Mouse (Mus musculus) heart, postnatal 0 days (tissue): ENCODE measurements around the gene Olfr1463. TPM values are rescaled to one million over a fixed set of nuclear protein-coding genes. Genes with fewer than 3 reads are reported as not detected.

Source experiments
- ATAC-seq: fragments of 200-750 bp; cut with Nextera tagmentation; 2 replicates; pipeline ENCODE4 v1.8.0; 2017; ENCODE audit warnings: low read depth, moderate number of reproducible peaks, moderate library complexity; ENCODE audit not compliant: insufficient read depth
- DNase-seq: peaks from one replicate; pipeline ENCODE4 v3.0.0-alpha.2; 2016; ENCODE audit warnings: low spot score
- H3K27ac ChIP-seq: fragments of 300-500 bp; sonication (generic); 2 replicates; pipeline ENCODE4 v1.5.1; 2014; ENCODE audit warnings: low read depth, mild to moderate bottlenecking
- H3K27me3 ChIP-seq: fragments of 300-500 bp; sonication (generic); 2 replicates; pipeline ENCODE4 v1.6.1; 2014; ENCODE audit warnings: low read length, mixed read lengths; ENCODE audit not compliant: control insufficient read depth, insufficient read depth
- H3K36me3 ChIP-seq: fragments of 300-500 bp; sonication (generic); replicated peaks from 2 replicates; pipeline ENCODE4 v1.6.1; 2014; ENCODE audit warnings: low read length, mixed read lengths; ENCODE audit not compliant: control insufficient read depth, insufficient read depth
- H3K4me1 ChIP-seq: fragments of 300-500 bp; sonication (generic); 2 replicates; pipeline ENCODE4 v1.6.1; 2014; ENCODE audit warnings: antibody characterized with exemption; ENCODE audit not compliant: control insufficient read depth, insufficient read depth
- H3K4me2 ChIP-seq: fragments of 300-500 bp; sonication (generic); 2 replicates; pipeline ENCODE4 v1.6.1; 2014; ENCODE audit warnings: low read depth, mild to moderate bottlenecking, low read length, moderate library complexity
- H3K4me3 ChIP-seq: fragments of 300-500 bp; sonication (generic); 2 replicates; pipeline ENCODE4 v1.5.1; 2014; ENCODE audit warnings: low read depth, low read length
- H3K9ac ChIP-seq: fragments of 300-500 bp; sonication (generic); replicated peaks from 2 replicates; pipeline ENCODE4 v1.6.1; 2014; ENCODE audit warnings: low read depth, low read length, mixed read lengths
- H3K9me3 ChIP-seq: fragments of 300-500 bp; sonication (generic); replicated peaks from 2 replicates; pipeline ENCODE4 v1.6.1; 2016; ENCODE audit warnings: low read length; ENCODE audit not compliant: control insufficient read depth
- CTCF ChIP-seq: IDR thresholded peaks from 2 replicates; pipeline ENCODE4 v1.5.1; 2016; ENCODE audit warnings: antibody characterized with exemption, control low read depth, low read depth
- EP300 ChIP-seq: IDR thresholded peaks from 2 replicates; pipeline ENCODE4 v1.6.1; 2016; ENCODE audit warnings: antibody characterized with exemption, low read depth
- WGBS: fragments of 180-500 bp; shearing (Covaris S2); extraction: QIAGEN DNeasy Blood & Tissue Kit; methylation state at CpG from one replicate; pipeline ENCODE4 v1.1.7; 2014; 5-methylcytosine and 5-hydroxymethylcytosine counted together
- polyA plus RNA-seq: library from polyadenylated mRNA; unstranded; fragments of >200 nt; fragmentation: Nextera tagmentation; extraction: Ambion mirVana; gene quantifications from 2 replicates; pipeline ENCODE4 v1.2.1, GENCODE M21; 2015
- total RNA-seq: library from RNA; depleted of rRNA; stranded (reverse); fragments of >200 nt; gene quantifications from 2 replicates; pipeline ENCODE4 v1.2.3, GENCODE M21; 2014; ENCODE audit warnings: low replicate concordance; rRNA removed

The Olfr1463 gene
- total RNA-seq (not detected in 2 replicates), polyA plus RNA-seq (not detected in 2 replicates)

DNA sequence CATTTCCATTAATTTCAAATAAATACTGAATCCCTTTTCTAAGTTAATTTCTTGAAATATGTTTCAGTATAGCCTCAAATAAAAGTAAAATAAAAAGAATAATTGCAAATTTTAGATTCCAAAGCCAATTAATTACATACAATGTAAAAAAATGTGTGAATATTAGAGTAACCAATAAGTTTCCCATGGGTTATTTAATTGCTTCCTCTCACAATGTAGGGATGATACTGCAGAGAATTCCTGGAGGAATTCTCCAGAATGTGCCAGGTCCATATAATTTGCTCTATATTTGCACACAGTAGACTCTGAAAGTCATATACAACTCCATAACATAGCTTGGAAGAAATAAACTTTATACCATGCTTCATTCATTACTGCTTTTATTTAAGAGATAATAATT is at the start of gene Olfr1463:
Olfr1463 (plus strand) TSS at position 301 of the 400 bp plus-strand sequence.
- no peaks in the 10 kb centered on the region for H3K27me3 ChIP-seq
- H3K27ac ChIP-seq, result no peak within 1 kb of the TSS
- TF ChIP-seq EP300 (no peak), CTCF (no peak)
- no peaks in the 10 kb centered on the region for H3K4me1 ChIP-seq
- H3K36me3 ChIP-seq, result no peaks in the 10 kb centered on the region
- H3K9me3 ChIP-seq, result 0 out of 2 replicates have a peak, but pooled peaks cover 6% of the 10 kb centered on the region
- DNase-seq (no peak), ATAC-seq (no peak)
- H3K4me3 ChIP-seq, result no peak within 1 kb of the TSS
- no peak within 1 kb of the TSS for H3K9ac ChIP-seq
- no peak within 1 kb of the TSS for H3K4me2 ChIP-seq

DNA sequence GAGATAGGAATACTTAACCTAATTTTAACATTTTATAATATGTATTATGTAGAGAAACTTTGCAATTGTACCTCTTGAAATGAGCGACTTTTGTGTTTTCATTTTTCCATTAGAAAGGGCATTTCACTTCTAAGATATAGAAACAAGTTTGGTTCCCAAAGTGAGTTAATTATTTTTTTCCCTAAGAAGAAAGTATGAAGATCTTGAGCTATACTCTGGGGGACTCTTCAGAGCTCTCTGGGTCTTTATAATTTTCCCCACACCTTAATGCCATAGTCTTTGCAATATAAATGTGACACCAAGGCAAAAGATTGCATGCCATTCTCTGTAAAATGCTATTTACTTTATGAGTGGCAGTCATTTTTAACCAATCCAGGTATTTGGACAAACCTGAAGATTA is 45.7 kb upstream of the Olfr1463 start, which contains the start of gene Olfr1462:
Olfr1462 (plus strand) TSS at position 301 of the 400 bp plus-strand sequence.
- Histone ChIP-seq H3K27me3 (no peaks in the 10 kb centered on the region), H3K36me3 (no peaks in the 10 kb centered on the region), H3K27ac (no peak within 1 kb of the TSS), H3K9me3 (0 out of 2 replicates have a peak, but pooled peaks cover 5% of the 10 kb centered on the region), H3K4me3 (no peak within 1 kb of the TSS), H3K4me1 (no peaks in the 10 kb centered on the region), H3K4me2 (no peak within 1 kb of the TSS), H3K9ac (no peak within 1 kb of the TSS)
- no peak for DNase-seq
- 63% methylated on average over 1 of the region's 1 CpGs for WGBS
- TF ChIP-seq CTCF, result no peak
- TF ChIP-seq EP300, result no peak
- no peak for ATAC-seq

DNA sequence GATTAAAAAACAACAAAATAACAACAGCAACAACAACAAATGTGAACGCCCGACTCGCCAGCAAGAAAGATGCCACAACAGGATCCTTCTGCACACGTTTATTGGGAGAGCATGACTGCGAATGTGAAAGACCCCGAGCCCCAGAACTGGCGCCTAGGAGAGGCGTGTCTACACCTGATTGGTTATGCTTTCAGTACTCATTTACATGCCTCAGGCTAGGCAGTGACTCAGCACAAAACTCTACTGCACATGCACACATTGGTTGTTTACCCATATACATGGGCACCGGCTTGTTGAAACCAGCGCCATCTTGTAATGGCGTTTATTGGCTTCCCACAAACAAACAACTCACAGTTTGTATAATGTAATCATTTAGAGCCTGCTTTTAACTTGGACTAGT is 9.5 kb upstream of the Olfr1463 start:
- 74% methylated on average over 11 of the region's 11 CpGs for WGBS
- no peak for DNase-seq

More for the DNA sequence above, 9.5 kb upstream of the Olfr1463 start:
- Histone ChIP-seq H3K9ac (no peak overlapping the region), H3K27ac (no peak overlapping the region), H3K36me3 (no peaks in the 10 kb centered on the region), H3K9me3 (peaks cover 11% of the 10 kb centered on the region; the same call in 1 of the 2 replicates), H3K4me1 (no peaks in the 10 kb centered on the region), H3K4me2 (no peak overlapping the region), H3K27me3 (no peaks in the 10 kb centered on the region), H3K4me3 (no peak overlapping the region)
- no peak for TF ChIP-seq CTCF
- no peak for TF ChIP-seq EP300
- no peak for ATAC-seq

Other genes with a start within 250 kb of the Olfr1463 start
- gene Olfr1451, start 236.3 kb upstream of the Olfr1463 start, total RNA-seq, result not detected in 2 replicates
- gene Olfr1451, start 236.3 kb upstream of the Olfr1463 start, polyA plus RNA-seq, result not detected in 2 replicates
- not detected in 2 replicates for gene Olfr1453, start 203.0 kb upstream of the Olfr1463 start, total RNA-seq
- gene Olfr1453, start 203.0 kb upstream of the Olfr1463 start, polyA plus RNA-seq, result not detected in 2 replicates
- gene Olfr1454, start 170.7 kb upstream of the Olfr1463 start, total RNA-seq, result not detected in 2 replicates
- gene Olfr1454, start 170.7 kb upstream of the Olfr1463 start, polyA plus RNA-seq, result not detected in 2 replicates
- gene Olfr1457, start 133.4 kb upstream of the Olfr1463 start, total RNA-seq, result not detected in 2 replicates
- gene Olfr1457, start 133.4 kb upstream of the Olfr1463 start, polyA plus RNA-seq, result not detected in 2 replicates
- gene Olfr1458, start 124.6 kb upstream of the Olfr1463 start, total RNA-seq, result not detected in 2 replicates
- gene Olfr1458, start 124.6 kb upstream of the Olfr1463 start, polyA plus RNA-seq, result not detected in 2 replicates
- not detected in 2 replicates for gene Olfr1459, start 81.8 kb upstream of the Olfr1463 start, total RNA-seq
- gene Olfr1459, start 81.8 kb upstream of the Olfr1463 start, polyA plus RNA-seq, result not detected in 2 replicates
- gene Olfr1461, start 68.3 kb upstream of the Olfr1463 start, total RNA-seq, result not detected in 2 replicates
- not detected in 2 replicates for gene Olfr1461, start 68.3 kb upstream of the Olfr1463 start, polyA plus RNA-seq
- gene Olfr1462, start 45.6 kb upstream of the Olfr1463 start, total RNA-seq, result not detected in 2 replicates
- not detected in 2 replicates for gene Olfr1462, start 45.6 kb upstream of the Olfr1463 start, polyA plus RNA-seq
- not detected in 2 replicates for gene Olfr1465, start 84.2 kb downstream of the Olfr1463 start, total RNA-seq
- gene Olfr1465, start 84.2 kb downstream of the Olfr1463 start, polyA plus RNA-seq, result not detected in 2 replicates
- gene Olfr1466, start 107.5 kb downstream of the Olfr1463 start, total RNA-seq, result not detected in 2 replicates
- not detected in 2 replicates for gene Olfr1466, start 107.5 kb downstream of the Olfr1463 start, polyA plus RNA-seq
- not detected in 2 replicates for gene Olfr1467, start 130.9 kb downstream of the Olfr1463 start, total RNA-seq
- not detected in 2 replicates for gene Olfr1467, start 130.9 kb downstream of the Olfr1463 start, polyA plus RNA-seq
- not detected in 2 replicates for gene Olfr1469, start 176.5 kb downstream of the Olfr1463 start, total RNA-seq
- gene Olfr1469, start 176.5 kb downstream of the Olfr1463 start, polyA plus RNA-seq, result not detected in 2 replicates
- not detected in 2 replicates for gene Olfr1471, start 212.1 kb downstream of the Olfr1463 start, total RNA-seq
- gene Olfr1471, start 212.1 kb downstream of the Olfr1463 start, polyA plus RNA-seq, result not detected in 2 replicates
- not detected in 2 replicates for gene Olfr1472, start 224.8 kb downstream of the Olfr1463 start, total RNA-seq
- gene Olfr1472, start 224.8 kb downstream of the Olfr1463 start, polyA plus RNA-seq, result not detected in 2 replicates
- gene Olfr1474, start 238.2 kb downstream of the Olfr1463 start, total RNA-seq, result not detected in 2 replicates
- not detected in 2 replicates for gene Olfr1474, start 238.2 kb downstream of the Olfr1463 start, polyA plus RNA-seq
- not detected in 2 replicates for gene Olfr1475, start 248.9 kb downstream of the Olfr1463 start, total RNA-seq
- not detected in 2 replicates for gene Olfr1475, start 248.9 kb downstream of the Olfr1463 start, polyA plus RNA-seq